Mouse (Mus musculus): ENCODE measurements around the gene Smpdl3b.
"Not testable (repeated sequence)": the region's sequence is repeated elsewhere in the genome, so short reads cannot be mapped to it uniquely, and the experiment has no call there.

Gene Smpdl3b

GRCm38 (mm10) chr4:132756974-132757373, at the start of gene Smpdl3b:
Smpdl3b (minus strand) TSS chr4:132757252.
- DNase-seq = peak; percentile 90

- no peak for DNase-seq
Measured at GRCm38 (mm10) chr4:132806620-132807191, 49.7 kb upstream of the Smpdl3b start.

- DNase-seq = no peak
Measured at GRCm38 (mm10) chr4:132805599-132806197, 48.6 kb upstream of the Smpdl3b start.

- DNase-seq = no peak
Measured at GRCm38 (mm10) chr4:132805146-132805545, 48.1 kb upstream of the Smpdl3b start.

GRCm38 (mm10) chr4:132804331-132804730, 47.3 kb upstream of the Smpdl3b start:
- no peak for DNase-seq

- DNase-seq = no peak
Measured at GRCm38 (mm10) chr4:132803876-132804275, 46.8 kb upstream of the Smpdl3b start.

GRCm38 (mm10) chr4:132803212-132803611, 46.2 kb upstream of the Smpdl3b start:
- DNase-seq = no peak

- DNase-seq = no peak
Measured at GRCm38 (mm10) chr4:132802171-132802637, 45.2 kb upstream of the Smpdl3b start.

GRCm38 (mm10) chr4:132801176-132802077, 44.4 kb upstream of the Smpdl3b start:
- DNase-seq = no peak

- DNase-seq = no peak
Measured at GRCm38 (mm10) chr4:132799845-132800244, 42.8 kb upstream of the Smpdl3b start.

GRCm38 (mm10) chr4:132798666-132799065, 41.6 kb upstream of the Smpdl3b start:
- DNase-seq = not testable (repeated sequence)

GRCm38 (mm10) chr4:132798028-132798427, 41.0 kb upstream of the Smpdl3b start:
- no peak for DNase-seq

GRCm38 (mm10) chr4:132797461-132797860, 40.4 kb upstream of the Smpdl3b start:
- DNase-seq = no peak

- peak; percentile 78 for DNase-seq
Measured at GRCm38 (mm10) chr4:132796196-132796886, 39.3 kb upstream of the Smpdl3b start, which contains the start of gene Themis2. Themis2 (minus strand) TSS chr4:132796387.

GRCm38 (mm10) chr4:132795171-132795570, 38.1 kb upstream of the Smpdl3b start:
- no peak for DNase-seq

- DNase-seq = no peak
Measured at GRCm38 (mm10) chr4:132794760-132795159, 37.7 kb upstream of the Smpdl3b start.

- DNase-seq = no peak
Measured at GRCm38 (mm10) chr4:132794028-132794427, 37.0 kb upstream of the Smpdl3b start.

GRCm38 (mm10) chr4:132793322-132794004, 36.4 kb upstream of the Smpdl3b start:
- DNase-seq = not testable (repeated sequence)

GRCm38 (mm10) chr4:132789731-132790130, 32.7 kb upstream of the Smpdl3b start:
- no peak for DNase-seq

GRCm38 (mm10) chr4:132785228-132785627, 28.2 kb upstream of the Smpdl3b start:
- no peak for DNase-seq

- DNase-seq = no peak
Measured at GRCm38 (mm10) chr4:132783732-132784131, 26.7 kb upstream of the Smpdl3b start.

GRCm38 (mm10) chr4:132780288-132780687, 23.2 kb upstream of the Smpdl3b start:
- no peak for DNase-seq
